Mouse (Mus musculus): ENCODE results near the gene Tex13c3.
"Not testable (repeated sequence)": the region's sequence is repeated elsewhere in the genome, so short reads cannot be mapped to it uniquely, and the experiment has no call there.

Gene Tex13c3

GRCm38 (mm10) chrX:19481219-19481618, at the start of gene Tex13c3:
Gene Tex13c3 (minus strand): TSS chrX:19481319.
- not testable (repeated sequence) for DNase-seq

DNA sequence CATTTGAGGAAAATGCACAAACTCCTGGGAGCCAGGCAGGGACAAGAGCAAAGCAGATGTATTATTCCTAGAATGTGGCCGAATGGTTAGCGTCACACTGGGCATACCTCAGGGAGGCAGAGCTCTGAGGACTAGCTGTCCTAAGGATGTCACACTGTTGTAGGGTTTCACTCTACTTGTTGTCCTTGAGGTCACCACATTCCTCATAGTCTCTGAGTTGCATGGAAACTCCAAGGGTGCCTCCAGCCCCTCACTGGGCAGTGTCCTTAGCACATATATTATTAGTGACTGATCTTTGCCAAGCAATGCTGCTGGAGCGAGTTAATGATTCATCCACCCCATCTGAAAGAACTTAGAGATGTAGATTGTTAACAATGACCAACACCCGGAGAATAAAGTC, 8.6 kb upstream of the Tex13c3 start:
- peak in 1 of 2 experiments; percentile 6 for DNase-seq

Data from kidney, postnatal 36 days (tissue).